Mouse (Mus musculus) urinary bladder, postnatal 36 days (tissue): ENCODE measurements around the gene Gm20916.
"Not testable (repeated sequence)": the region's sequence is repeated elsewhere in the genome, so short reads cannot be mapped to it uniquely, and the experiment has no call there.

Source experiments
- DNase-seq, 2 experiments: peaks; one replicate each; pipeline ENCODE4 v3.0.0; 2022; ENCODE audit warnings: low spot score in 2 of 2, mixed read lengths in 1 of 2

Gene Gm20916

GRCm38 (mm10) chrY:79319265-79319664 lies at the start of gene Gm20916:
Gene Gm20916, plus strand, starts transcription at chrY:79319565.
- not testable (repeated sequence) for DNase-seq
